Mouse (Mus musculus) neutrophil, adult 5-6 weeks (primary cell): ENCODE data around the gene Csmd2. TPM values are rescaled to one million over a fixed set of nuclear protein-coding genes. Genes with fewer than 3 reads are reported as not detected.
A peak's percentile ranks its signal among the peaks of the same experiment; 100 is the strongest.
"Not testable (repeated sequence)": the region's sequence is repeated elsewhere in the genome, so short reads cannot be mapped to it uniquely, and the experiment has no call there.

Source experiments
- ATAC-seq: fragments of 151-379, 151-347 bp; 2 replicates; pipeline ENCODE4 v1.8.0; 2017; ENCODE audit warnings: mild to moderate bottlenecking, moderate TSS enrichment; ENCODE audit not compliant: insufficient number of reproducible peaks, poor library complexity, low FRiP score, severe bottlenecking; ENCODE audit errors: extremely low read depth
- total RNA-seq: library from RNA; stranded (forward); fragments of 200-1000 nt; gene quantifications from 2 replicates; pipeline ENCODE4 v1.2.3, GENCODE M21; 2017

The Csmd2 gene
- total RNA-seq, 1 experiment from 2014 or later = not detected

DNA sequence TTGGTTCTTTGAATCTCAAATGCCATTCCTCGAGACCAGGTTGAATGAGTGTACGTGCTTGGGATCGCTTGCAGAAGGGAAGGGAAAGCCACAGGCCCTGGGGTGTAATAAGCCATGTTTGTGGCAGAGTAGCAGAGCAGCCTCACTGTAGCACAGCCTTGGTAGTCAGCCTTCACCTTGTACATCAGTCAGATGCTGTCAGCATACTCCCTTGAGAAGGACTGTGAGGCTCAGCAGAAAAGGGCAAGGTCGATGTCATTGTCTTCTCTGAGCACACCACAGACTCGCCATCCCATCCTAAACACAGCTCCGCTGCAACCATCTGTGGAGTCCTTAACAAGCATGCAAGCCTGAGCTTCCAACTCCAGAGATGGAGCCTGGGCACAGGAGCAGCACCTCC is 533.6 kb downstream of the Csmd2 start:
- ATAC-seq = no peak

DNA sequence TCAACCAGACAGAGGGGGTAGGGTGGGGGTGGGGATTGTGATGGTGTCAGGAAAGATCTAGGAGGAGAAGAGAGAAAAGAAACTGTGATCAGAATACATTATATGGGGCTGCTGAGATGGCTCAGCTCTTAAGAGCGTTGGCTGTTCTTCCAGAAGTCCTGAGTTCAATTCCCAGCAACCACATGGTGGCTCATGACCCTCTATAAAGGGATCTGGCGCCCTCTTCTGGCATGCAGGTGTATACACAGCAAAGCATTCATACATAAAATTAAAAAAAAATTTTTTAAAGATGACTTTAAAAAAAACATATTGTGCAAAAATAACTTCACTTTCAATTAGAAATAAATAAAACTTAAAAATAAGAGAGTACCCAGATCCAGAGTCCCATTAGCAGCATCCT is 555.7 kb downstream of the Csmd2 start:
- ATAC-seq = no peak

DNA sequence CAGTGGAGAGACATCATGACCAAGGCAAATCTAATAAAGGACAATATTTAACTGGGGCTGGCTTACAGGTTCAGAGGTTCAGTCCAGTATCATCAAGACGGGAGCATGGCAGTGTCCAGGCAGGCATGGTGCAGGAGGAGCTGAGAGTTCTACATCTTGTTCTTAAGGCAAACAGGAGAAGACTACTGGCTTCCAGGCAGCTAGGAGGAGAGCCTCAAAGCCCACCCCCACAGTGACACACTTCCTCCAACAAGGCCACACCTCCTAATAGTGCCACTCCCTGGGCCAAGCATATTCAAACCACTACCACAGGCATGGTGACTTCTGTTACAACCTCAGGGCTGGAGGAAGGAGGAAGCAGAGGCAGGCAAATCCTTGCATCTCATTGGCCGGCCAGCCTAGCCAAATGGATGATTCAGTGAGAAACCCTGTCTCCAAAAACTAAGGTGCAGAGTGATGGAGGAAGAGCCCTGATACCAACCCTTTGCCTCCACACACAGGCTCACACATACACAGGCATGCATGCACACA is 556.4 kb downstream of the Csmd2 start:
- ATAC-seq = not testable (repeated sequence)

DNA sequence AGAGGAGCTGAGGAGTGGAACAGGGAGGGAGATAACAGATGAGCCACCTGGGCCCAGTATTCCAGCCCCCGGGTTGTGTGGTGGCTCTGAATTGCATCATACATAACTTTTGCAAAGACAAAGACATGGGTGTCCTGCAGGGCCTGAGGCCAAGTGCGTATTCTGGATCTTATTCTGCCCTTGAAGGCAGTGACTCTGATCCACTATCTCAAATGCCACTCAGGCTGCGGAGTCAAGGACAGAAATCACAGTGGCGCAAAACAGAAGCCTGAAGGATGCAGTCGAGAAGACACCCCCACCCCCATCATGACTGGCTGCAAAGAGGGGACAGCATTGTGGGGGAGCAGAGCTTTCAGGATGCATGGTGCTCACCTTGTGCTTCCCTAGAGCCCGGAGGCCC is 563.1 kb downstream of the Csmd2 start:
- ATAC-seq = no peak

DNA sequence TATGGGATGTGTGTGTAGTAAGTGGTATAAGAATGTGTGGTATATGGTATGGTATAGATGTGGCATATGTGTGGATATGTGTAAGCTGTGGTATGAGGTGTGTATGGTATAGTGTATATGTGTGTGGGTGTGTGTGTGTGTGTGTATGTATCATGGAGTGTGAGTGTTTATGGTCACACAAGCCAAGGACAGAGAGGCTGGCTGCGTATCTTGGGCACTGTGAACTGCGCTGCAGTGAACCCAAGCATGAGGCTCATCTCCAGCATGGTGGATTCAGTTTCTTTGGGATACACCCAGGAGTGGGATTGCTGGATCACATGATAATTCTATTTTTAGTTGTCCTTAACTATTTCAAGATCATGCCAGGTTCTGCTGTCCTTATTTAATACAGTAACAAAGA is 566.5 kb downstream of the Csmd2 start:
- ATAC-seq = no peak

GRCm38 (mm10) chr4:128560327-128560726 is 572.7 kb downstream of the Csmd2 start:
- no peak for ATAC-seq

- no peak for ATAC-seq
These were observed 588.2 kb downstream of the Csmd2 start for GRCm38 (mm10) chr4:128575811-128576210.

DNA sequence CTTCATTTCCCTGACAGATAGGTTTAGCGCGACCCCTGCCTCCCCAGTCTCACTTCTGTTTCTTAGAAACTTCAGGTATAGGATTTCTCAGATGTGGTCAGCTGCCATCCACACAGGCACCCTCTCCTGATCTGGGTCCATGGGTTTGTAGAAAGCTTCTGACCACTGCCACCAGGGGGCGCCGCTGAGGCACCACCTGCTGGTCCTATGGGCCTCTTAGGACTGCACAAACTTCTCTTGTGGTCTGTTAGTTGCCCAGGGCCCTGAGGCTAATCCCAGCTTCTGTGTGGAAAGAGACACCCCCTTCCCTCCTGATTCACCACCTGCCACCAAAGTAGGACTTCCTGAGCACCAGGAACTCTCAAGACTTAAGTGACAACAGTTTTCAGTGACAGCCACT is 591.5 kb downstream of the Csmd2 start:
- ATAC-seq = 0 out of 2 replicates have a peak, but pooled peaks have one; percentile 39

DNA sequence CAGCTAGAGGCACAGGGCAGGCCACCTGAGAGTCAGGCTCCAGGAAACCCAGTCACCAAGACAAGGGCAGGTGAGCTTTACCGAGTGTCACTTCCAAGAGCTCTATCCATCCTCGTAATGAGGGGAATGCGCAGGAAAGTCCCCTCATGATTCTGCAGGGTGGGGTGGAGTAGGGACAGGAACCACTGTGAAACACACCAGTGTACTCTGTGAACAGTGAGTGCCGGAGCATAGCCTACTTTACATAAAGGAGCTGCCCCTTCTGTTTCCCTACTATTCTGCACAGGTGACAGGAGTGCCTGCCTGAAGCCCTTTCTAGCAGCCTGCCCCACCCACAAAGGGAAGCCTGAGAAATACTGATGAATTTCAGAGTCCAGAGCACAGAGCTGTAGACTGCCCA is 605.6 kb downstream of the Csmd2 start:
- peak; percentile 40; the same call in 1 of the 2 replicates for ATAC-seq

- ATAC-seq = peak; percentile 45
These were observed 606.4 kb downstream of the Csmd2 start for GRCm38 (mm10) chr4:128594062-128594461.

DNA sequence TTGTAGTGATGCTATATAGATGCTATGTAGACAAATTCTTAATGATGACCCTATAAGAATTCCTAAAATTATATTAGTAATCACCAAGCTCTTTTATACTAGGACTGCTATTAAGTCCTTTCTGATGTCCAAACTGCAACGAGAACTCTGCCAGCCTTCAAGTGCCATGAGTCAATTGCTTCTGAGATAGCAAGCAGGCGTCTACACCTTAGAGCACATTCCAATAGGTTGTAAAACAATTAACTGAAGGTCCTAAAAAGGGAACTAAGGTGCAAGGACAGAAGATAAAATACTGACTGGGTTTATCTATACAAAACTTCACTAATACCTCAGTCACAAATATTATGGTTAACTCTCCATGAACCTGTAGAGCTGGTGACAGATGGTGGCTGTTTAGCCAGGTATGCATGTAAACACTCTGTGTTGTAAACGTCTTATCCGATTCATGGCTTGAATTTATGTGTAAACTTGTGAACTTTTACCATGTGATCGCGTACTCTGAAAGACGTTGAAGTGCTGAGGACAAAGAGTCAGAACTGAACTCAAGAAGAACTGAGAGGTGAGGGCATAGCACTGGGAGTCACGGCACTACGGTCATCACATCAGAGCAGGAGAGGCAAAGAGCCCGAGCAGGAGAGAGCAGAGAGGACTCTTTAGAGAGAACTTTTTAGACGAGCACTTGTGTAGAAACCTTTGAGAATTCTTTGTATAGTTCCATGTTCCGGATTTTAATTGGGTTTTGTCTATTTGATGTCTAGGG is 610.3 kb downstream of the Csmd2 start:
- ATAC-seq = no peak

DNA sequence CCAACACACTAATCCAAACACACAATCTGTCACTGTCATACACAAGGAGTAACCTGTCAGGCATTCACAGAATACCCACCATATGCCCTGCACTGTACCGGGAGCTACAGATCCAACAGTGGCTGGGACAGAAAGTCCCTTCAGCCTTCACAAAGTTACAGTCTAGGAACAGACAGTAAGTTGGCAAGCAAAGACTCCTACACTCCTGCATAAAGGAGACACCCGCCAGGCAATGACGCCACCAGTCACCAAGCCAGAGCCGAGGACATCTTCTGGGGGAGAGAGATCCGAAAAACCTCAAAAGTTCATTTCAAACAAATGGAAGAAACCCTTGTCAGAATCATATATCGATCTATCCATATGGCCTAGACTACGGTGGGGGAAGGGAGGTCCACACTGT is 618.9 kb downstream of the Csmd2 start:
- no peak for ATAC-seq

- no peak for ATAC-seq
These were observed 620.0 kb downstream of the Csmd2 start for GRCm38 (mm10) chr4:128607661-128608060.

DNA sequence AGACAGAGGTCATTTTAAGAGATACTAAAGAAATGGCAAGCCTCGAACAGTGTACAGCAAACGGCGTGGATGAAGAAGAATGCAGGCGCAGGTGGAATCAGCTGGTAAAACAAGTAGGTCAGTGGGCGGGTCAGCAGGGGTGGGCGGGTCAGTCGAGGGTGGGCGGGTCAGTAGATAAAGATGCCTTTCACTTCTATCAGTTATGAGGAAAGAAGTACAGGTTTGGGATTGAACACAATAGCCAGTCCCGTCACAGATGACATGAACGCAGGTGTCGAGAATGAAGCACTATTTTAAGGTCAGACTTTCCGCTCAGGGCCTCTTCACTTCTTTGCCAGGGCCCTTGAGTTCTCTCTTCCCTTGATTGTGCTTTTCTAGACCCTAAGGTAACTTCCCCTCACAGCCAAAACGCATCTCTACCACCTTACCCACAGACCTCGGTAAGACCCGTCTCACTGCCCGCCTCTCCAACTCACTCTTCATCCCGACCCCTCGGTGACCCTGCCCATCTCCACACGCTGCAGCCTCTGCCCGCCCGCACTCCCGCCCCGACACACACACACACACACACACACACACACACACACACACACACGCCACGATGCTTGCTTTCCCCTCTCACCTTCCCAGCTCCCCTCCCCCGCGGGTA is 621.7 kb downstream of the Csmd2 start:
- no peak for ATAC-seq

DNA sequence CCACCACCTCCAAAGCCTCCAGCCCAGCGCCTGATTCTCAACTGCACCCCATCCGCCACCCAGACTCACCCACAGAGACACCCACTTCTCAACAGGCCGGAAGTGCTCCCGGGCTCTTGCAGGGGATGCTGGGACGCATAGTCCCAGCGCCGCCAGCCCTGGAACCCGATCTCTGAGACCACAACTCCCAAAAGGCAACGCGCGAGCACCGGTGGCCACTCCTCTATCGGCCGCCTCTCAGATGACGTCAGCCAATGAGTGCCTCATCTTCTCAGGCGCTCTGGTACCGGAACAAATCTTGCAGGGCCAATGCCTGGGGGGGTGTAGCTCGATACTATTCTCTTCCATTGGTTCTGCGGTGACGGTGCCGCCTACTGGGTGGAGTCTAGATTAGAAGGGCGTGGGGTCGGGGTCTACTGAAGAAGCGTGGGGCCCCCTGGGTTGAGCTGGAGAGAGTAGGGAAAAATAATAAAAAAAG is 622.3 kb downstream of the Csmd2 start, which contains the start of gene Zscan20:
Gene Zscan20 (minus strand): TSS at position 174 of the 478 bp plus-strand sequence.
- ATAC-seq = peak; percentile 96

- ATAC-seq = no peak
These were observed 623.0 kb downstream of the Csmd2 start for GRCm38 (mm10) chr4:128610706-128611105.

DNA sequence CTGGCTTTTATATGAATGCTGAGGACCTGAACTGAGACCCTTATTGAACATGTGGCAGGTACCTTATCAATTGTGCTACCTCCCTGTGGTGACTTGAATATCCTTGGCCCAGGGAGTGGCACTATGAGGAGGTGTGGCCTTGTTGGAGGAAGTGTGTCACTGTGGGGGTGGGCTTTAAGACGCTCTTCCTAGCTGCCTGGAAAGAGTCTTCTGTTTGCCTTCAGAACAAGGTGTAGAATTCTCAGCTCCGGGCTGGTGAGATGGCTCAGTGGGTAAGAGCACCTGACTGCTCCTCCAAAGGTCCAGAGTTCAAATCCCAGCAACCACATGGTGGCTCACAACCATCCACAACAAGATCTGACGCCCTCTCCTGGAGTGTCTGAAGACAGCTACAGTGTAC is 624.1 kb downstream of the Csmd2 start:
- ATAC-seq = not testable (repeated sequence)

- no peak; the same call in 1 of the 2 replicates for ATAC-seq
These were observed 625.7 kb downstream of the Csmd2 start for GRCm38 (mm10) chr4:128613326-128613725.

DNA sequence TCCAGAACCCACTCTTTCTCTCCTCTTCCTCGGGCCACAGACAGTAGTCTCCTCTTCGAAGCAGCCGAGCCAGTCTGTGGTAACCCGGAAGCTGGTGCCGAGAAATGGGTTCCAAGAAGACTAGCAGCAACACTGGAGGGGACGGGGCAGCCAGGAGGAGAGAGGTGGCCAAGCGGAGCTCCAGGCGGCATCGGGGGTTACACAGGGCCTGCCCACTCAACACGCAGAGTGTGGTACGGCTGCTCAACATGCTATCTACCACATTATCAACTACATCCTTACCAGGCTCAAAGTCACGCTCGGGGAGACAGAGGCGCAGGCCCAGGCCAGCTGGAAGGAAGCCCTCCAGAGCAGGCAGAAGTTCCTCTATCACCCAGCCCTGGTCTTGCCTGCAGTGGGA is 628.1 kb downstream of the Csmd2 start:
- peak; percentile 21; the same call in 1 of the 2 replicates for ATAC-seq
